Mouse (Mus musculus) brain, embryonic 14.5 days (tissue): ENCODE results near the gene Rbfox2. TPM values are rescaled to one million over a fixed set of nuclear protein-coding genes. Genes with fewer than 3 reads are reported as not detected.
A peak's percentile ranks its signal among the peaks of the same experiment; 100 is the strongest.

ENCODE experiments used
- DNase-seq: peaks from one replicate; pipeline ENCODE4 v3.0.0-alpha.2; 2011; ENCODE audit warnings: low read depth
- CTCF ChIP-seq: fragments of 200-500 bp; IDR thresholded peaks from 2 replicates; pipeline ENCODE4 v1.5.1; 2012; ENCODE audit warnings: inconsistent platforms, mild to moderate bottlenecking, moderate library complexity, borderline replicate concordance; ENCODE audit not compliant: insufficient read depth, insufficient read length; ENCODE audit errors: extremely low read depth
- POLR2A ChIP-seq: fragments of 200-500 bp; IDR thresholded peaks from 2 replicates; pipeline ENCODE4 v1.6.1; 2012; ENCODE audit warnings: mild to moderate bottlenecking, inconsistent platforms, borderline replicate concordance; ENCODE audit not compliant: poor library complexity, insufficient read depth, insufficient read length, severe bottlenecking; ENCODE audit errors: extremely low read depth
- polyA plus RNA-seq: library from polyadenylated mRNA; depleted of rRNA; stranded (reverse); fragments of >200 nt; gene quantifications from 2 replicates; pipeline ENCODE4 v1.2.3, GENCODE M21; 2012

Rbfox2 gene
- polyA plus RNA-seq, 1 experiment, result 367 TPM

DNA sequence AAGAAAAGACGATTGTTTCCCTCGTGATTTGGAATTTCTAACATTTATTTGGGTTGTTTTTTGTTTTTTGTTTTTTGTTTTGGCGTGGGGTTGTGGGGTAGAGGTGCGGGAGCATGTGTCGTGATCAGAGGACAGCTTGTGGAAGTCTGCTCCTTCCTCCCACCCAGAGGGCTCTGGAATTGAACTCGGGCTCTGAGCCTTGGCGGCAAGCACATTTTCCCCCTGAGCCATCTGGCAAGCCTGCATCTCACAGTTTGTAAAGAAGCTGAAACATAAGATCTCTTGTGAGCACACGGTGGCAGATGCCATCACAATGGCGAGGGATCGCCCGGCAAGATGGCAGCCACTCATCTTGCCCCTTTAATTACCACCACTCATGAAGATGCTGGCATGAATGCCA is 17.6 kb upstream of the Rbfox2 start:
- DNase-seq, result peak; percentile 34
- no peak for TF ChIP-seq CTCF
- TF ChIP-seq POLR2A, result no peak

DNA sequence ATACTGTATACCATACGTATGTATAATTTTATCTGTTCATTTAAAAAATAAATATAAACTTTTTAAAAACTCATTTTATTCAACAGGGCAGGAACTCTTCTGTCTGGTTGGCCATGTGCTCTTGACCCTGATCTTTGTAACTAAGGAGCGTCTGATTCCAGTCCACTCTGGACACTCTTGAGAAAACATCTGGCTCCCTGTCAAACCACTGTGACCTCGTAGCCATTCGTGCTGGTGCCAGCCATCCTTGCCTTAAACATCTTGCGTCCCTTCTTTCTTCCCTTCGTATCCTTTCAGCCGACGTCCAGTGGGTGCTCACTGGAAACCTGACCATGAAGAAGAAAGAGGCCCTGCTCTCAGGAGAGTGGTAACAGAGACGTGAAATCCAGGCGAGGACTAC is 16.4 kb upstream of the Rbfox2 start:
- no peak for DNase-seq
- TF ChIP-seq CTCF (no peak), POLR2A (no peak)

DNA sequence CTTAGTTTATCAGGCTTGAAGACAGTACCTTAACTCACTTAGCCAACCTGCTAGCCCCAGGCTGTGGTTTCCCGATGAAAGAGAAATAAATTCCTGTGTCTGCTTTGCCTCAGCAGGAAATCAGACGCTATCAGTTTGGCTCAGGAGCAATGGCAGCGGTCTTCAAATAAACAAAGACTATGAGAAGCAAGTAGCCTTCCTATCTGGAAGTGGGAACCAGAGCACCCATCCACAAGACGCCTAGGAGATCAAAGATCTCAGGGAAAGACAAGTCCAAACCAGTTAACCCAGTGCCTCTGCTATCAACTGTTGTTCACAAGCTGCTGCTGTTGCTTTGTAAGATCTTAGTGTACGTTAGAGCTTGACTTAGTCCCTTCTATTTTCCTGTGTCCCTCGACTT is 6.9 kb upstream of the Rbfox2 start:
- TF ChIP-seq POLR2A (no peak), CTCF (no peak)
- DNase-seq, result no peak

DNA sequence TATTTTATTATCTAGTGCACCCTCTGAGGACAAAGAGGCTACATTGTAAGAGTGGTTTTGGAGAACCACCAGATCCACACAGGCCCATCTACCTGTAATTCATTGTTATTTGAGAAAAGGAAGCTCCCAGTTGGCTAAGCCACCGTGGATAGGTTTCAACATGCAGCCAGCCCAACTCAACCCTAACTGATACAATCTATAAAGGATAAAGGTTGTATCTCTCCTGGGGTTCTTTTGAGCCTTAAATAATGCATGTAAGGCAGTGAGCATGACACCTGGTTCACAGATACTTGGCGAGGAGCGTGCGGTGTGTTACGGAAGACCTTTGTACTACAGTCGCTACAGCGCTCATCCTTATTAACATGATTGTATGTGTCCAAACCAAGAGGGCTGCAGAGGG is 6.0 kb upstream of the Rbfox2 start:
- no peak for DNase-seq
- TF ChIP-seq CTCF (no peak), POLR2A (no peak)

DNA sequence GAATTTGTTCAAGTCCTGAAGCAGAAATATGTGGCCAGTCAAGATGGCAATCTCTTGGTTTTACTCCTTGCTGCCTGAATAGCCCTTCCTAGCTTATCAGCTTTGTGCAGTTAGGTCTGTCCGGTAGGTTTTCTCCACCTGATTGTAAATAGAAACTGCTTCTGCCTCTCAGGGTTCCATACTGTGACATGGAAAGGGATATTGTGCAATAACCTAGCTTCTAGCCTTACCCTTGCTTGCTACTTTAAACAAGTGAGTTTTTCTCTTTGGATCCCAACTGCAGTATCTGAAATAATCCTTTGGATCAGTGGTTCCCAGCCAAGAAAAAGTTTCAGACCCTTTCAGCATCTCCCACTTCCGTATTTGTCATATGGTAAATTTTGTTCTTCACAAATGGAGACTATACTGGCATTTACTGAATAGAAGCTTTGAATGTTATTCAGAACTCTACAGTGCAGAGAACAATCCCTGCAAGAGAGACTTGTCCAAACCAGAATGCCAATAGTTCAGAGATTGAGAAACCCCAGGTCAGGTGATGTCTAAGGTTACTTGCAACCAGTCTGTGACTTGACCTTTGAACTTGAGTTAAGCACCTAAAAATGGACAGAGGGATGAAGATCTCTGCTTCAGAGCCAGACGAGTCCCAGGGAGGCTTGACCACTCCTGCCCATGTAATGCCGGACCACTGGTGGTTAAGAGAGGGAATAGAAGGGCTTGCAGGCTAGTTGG is 1.1 kb upstream of the Rbfox2 start:
- no peak for TF ChIP-seq CTCF
- no peak for TF ChIP-seq POLR2A
- DNase-seq, result no peak

DNA sequence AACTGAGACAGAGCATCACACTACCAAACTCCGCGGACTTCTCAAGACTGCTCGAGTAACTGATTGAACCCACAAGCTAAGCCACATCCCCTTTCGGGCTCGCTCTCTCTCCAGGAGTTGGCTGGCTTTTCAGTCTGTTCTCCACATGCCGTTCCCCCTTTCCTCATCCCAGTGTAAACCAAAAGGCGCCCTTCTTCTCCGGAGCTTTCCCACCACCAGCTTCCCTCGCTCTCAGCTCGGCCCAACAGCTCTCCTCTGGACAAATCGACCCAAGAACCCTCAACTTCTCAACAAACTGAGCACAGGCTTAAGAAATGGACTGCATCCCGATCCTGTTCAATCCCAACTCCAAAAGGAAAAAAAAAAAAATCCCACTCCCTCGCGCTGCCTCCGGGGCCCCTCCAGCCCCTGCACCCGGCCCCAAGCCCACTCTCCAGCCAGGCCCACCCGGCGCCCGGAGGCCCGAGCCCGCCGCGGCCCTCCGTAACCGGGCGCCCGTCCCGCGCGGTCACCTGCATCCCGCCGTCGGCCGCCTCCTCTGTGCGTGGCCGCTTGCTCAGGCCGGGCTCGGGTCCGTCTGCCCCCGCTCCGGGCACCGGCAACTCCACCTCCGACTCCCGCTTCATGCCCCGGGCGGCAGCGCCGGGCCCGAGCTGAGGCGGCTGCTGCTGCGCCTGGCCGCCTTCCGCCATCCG is 805 bp downstream of the Rbfox2 start:
- TF ChIP-seq POLR2A (no peak), CTCF (no peak)
- peak; percentile 77 for DNase-seq

DNA sequence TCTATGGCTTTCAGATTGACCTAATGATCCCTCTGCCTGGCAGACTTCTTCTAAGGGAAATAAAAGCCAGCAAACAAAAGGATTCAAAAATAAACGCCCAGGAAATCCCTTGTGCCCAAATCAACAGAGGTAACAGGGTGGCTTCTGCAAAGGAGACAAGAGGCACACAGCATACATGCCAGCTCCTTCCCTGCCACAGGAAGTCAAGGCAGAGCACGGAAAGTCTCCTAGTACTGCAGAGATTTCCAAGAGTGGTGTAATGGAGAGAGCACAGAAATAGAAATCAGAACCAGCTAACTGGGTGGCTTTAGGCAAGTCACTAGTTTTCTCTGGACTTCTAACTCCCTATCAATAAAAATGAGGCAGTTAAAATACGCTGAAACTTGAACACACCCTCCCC is 1.8 kb downstream of the Rbfox2 start:
- no peak for TF ChIP-seq CTCF
- no peak for TF ChIP-seq POLR2A
- no peak for DNase-seq

DNA sequence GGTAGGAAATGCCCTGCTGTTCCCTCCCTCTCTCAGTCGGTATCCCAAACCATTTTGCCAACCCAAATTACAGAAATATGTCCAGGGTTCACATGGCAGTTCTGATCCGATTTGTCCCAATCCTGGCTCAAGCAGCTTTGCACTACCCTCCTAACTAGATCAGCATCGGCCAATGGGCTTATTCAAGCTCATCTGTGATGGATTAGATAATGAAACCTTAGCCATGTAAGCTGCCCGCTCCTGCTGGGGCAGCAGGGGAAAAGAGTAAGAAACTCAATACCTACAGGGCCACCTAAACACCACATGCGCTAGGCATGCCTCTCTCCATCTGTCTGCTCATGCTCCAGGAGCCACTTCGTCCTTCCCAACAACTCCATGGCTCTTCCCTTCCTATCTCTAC is 5.7 kb downstream of the Rbfox2 start:
- TF ChIP-seq POLR2A, result no peak
- TF ChIP-seq CTCF, result no peak
- DNase-seq, result no peak

DNA sequence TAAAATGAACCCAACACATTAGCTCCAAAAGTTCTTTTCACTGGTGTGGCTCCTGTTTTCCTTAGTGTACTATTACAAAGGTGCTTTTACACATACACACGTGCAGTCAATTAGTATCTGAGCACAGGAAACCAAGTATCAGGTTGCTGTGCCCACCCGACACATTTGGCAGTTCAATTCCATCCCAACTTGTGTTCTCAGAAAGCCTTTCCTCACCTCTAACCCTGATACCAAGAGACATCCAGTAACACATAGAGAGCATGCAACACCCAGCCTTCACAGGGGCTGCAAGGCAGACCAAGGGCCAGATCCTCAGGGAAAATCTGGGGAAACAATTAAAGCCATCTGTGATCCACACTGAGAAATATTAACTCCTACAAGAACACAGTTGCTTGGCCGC is 8.2 kb downstream of the Rbfox2 start:
- TF ChIP-seq CTCF (no peak), POLR2A (no peak)
- no peak for DNase-seq

DNA sequence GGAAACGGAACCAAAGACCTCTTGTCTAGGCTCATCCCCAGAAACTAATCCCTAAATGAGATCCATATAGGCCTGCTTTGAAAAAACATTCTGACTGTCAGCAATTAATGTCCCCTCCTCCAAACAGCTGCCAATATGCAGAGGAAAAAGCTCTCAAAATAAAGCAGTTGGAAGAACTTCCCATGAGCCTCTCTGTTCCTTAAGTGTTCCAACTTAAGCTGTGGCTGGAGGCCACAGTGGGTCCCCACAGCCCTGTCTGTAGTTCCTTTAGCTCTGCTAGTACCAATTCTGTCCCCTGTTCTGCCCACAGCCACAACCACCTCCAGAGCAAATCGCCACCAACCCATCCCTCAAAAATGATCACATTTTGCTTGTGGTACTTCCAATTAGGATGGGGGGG is 10.2 kb downstream of the Rbfox2 start:
- DNase-seq, result peak; percentile 37
- TF ChIP-seq POLR2A (no peak), CTCF (no peak)

DNA sequence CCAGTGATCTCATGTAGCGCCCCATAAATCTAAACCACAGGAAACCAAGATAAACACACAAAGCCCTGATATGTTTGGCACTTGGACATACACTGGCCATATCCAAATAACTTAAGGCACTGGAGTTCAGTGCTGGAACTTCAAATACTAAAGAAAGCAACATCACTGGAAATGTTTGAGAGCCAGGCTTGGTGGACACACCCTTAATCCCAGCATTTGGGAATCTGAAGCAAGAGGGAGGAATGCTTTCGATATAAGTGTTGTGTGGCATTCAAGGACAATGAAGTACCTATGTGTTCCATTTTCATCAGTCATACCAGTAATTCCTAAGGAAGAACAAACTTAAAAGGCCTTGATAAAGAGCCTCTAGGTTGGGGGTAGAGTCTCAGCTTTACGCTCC is 13.3 kb downstream of the Rbfox2 start:
- no peak for DNase-seq
- TF ChIP-seq CTCF (no peak), POLR2A (no peak)

DNA sequence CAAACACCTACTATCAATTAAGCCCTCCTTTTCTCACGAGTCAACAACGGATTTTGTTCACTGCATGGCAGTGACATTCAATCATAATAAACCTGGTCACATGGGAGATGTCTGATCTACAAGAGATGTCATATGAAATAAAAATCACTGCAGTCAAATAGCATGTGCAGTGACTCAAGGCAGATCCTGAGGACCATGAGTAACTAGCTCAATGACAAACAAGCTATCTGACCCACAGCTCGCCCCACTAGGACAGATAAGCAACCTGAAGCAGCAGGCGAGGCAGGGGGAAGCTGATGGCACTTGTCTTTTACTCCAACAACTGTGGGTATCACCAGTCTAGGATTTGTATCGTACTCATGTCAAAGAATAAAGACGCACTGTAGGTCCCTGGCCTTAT is 14.4 kb downstream of the Rbfox2 start:
- no peak for TF ChIP-seq POLR2A
- TF ChIP-seq CTCF, result no peak

More for the DNA sequence above, 14.4 kb downstream of the Rbfox2 start:
- DNase-seq, result no peak
